Mouse (Mus musculus) thymus, postnatal 36 days (tissue): ENCODE measurements around the gene Gm34653.
"Not testable (repeated sequence)": the region's sequence is repeated elsewhere in the genome, so short reads cannot be mapped to it uniquely, and the experiment has no call there.

Experiments used
- DNase-seq, 2 experiments: peaks; one replicate each; pipeline ENCODE4 v3.0.0; 2022; ENCODE audit warnings: mixed read lengths in 2 of 2

Gm34653 gene

DNA sequence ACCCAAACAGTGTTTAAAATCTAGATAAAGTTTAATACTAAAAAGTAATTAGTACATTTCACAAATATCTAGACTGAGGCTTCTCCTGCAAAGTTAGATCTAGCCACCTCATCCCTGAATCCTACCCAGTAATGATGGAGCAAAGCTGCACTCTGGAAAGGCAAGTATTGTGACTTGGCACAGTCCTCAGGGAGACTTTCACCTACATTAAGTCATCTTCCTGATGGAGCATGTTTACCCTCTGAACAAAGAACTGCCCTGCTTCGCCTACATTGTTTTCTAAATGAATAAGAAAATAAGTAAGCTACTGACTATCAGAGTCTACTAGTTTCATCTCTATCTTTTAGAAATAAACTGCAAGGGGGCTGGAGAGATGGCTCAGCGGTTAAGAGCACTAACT lies 14.3 kb upstream of the Gm34653 start:
- no peak for DNase-seq

DNA sequence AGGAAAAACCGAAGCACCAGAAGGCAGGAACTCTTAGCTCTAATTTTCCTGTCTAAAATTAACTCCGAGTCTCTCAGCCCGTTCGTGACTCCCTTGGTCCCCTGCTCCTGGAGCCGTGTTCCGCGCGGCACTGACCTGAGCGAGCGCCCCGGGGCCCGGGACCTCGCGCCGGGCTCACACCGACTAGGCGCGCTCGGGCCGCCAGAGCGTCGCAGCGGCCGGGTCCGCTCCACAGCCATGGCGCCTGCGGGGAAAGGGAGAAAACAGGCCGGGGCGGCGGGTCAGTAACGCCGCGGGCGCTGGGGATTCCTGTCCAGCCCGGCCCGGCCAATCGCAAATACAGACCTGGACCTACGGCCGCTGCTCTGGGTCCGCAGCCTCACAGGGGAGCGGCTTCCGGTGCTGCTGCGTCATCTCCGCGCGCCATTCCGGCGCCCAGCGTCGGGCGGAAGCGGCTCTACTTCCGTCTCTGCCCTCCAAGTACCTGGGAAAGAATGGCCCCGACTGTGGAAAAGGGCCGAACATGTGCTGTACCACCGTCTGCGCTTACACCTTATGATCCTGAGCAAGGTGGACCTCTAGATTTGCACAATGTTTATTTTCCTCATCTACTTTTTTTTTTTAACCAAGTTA lies 6.9 kb upstream of the Gm34653 start, which contains the start of gene Fbxw2:
Fbxw2 (minus strand) TSS at position 485 of the 633 bp plus-strand sequence.
- DNase-seq = peak; percentile 86 to 88

DNA sequence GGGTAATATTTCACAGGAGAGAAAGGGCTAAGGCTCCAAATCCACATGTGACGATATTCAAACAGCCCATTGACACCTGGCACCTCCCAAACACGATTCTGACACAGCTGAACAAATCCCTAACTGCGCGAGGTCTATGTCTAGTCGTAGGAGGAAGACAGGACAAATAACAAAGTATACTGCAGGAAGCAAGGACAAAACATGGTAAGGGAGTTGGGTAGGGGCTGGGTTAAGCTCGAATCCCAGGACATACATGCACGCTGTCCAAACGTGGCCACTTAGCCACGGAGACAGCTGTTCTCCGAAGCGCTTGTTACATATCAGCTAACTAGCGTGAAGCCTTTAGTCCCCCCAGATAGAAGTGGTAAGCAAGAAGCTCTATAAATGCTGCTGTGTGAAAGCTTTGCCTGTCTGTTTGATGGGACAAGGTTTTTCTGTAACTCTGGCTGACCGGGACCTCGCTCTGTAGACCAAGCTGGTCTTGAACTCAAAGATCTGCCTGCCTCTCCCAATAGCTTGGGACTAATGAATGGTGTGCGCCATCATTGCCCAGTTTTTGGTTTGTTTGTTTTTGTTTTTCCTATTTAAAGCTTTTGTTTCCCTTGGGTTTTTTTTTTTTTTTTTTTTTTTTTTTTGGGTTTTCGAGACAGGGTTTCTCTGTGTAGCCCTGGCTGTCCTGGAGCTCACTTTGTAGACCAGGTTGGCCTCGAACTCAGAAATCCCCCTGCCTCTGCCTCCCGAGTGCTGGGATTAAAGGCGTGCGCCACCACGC lies 6.2 kb upstream of the Gm34653 start:
- no peak for DNase-seq

DNA sequence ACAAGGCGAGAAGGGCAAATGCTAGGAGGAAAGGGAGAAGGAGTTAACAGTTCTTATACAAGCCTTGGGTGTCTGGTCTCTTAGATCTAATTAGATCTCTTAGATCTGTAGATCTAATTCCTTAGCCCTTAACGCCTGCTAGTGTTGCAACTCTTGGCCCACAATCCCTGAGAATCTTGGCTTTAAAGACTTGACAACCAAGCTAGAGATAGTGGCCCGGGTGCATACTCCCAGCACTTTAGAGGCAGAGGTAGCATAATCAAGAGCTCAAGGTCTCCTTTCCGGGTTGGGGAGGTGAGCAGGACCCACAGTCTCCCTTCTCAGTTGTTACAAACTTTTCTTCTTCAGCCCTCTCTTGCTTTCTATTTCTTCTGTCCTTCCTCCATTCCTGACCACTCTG lies 5.2 kb upstream of the Gm34653 start:
- no peak for DNase-seq

DNA sequence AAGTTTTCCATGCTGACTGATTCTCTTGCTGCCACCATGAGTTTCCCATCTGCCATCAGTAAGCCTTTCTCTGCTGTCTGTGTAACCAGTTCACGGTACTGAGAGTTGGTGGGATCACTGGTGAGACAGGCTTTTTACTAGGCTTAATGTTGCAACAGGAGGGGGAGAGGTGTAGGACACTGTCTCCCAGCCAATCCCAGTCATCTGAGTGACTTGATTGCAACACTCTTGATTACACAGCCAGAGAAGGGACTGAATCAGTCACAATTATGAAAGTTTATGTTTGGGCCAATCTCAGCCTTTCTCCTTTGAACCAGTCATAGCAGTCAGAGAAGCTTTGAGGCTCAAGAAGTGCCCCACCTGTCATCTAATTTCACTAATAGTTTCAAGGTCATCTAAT lies 4.8 kb upstream of the Gm34653 start:
- DNase-seq = no peak

GRCm38 (mm10) chr2:34830066-34830465 lies 2.7 kb upstream of the Gm34653 start:
- not testable (repeated sequence) for DNase-seq

DNA sequence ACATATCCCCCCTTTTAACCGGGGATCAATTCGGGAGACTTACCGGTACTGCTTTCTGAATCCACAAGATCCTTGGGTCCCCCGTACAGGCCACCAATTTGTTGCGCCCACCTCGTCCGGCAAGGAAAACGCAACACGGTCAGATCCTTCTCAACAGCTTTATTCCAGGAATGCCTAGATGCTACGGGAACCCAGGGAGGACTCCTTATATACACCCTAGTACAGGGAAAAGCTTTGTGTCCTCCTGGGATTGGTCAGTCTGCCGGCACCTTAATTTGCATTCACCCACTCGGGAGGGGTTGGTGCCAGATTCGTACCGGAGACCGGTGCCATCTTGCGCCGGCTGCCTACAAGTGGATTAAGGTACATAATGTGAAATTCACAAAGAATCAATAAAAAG lies 817 bp downstream of the Gm34653 start:
- DNase-seq = no peak

- DNase-seq = no peak
Measured at GRCm38 (mm10) chr2:34835669-34836068, 2.9 kb downstream of the Gm34653 start.

DNA sequence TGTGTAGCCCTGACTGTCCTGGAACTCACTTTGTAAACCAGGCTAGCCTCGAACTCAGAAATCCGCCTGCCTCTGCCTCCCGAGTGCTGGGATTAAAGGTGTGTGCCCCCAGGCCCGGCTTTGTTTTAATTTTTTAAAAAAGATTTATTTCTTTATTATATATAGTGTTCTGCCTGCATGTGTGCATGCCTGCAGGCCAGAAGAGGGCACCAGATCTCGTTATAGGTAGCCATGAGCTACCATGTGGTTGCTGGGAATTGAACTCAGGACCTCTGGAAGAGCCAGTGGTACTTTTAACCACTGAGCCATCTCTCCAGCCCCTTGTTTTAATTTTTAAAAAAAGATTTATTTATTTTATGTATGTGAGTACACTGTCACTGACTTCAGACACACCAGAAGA lies 7.3 kb downstream of the Gm34653 start:
- not testable (repeated sequence) for DNase-seq

GRCm38 (mm10) chr2:34841706-34842105 lies 8.9 kb downstream of the Gm34653 start:
- no peak for DNase-seq

DNA sequence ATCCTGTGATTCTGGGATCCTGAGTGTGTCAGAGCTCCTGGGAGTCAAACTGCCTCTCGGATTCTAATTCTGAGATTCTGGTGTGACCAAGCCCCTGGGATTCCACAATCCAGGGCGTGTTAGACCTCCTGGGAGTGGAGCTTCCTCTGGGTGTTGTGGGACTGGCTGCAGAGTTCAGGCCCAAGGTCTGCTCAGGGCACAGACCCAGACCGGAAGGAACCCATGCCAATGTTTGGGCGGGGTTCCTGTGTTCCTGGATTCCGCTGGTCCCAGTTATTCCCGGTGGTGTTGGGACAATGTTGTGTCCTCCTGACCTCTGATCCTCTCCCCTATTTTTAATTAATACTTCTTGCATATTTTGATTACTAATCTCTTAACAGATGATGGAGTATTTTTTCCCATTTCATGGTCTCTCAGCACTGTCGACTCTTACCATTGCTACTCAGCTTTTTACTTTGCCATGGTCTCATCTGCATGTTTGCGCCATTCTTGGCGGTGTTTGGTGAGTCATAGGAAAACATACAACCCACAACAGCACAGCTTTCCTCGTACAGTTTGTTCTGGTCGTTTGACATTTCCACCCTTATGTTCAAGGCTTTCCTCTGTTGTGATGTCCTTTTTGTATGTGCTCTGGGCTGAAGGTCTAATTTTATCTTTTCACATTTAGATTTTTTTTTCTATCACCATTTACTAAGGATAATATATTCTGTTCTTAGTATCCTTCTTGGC lies 10.6 kb downstream of the Gm34653 start:
- DNase-seq = no peak

DNA sequence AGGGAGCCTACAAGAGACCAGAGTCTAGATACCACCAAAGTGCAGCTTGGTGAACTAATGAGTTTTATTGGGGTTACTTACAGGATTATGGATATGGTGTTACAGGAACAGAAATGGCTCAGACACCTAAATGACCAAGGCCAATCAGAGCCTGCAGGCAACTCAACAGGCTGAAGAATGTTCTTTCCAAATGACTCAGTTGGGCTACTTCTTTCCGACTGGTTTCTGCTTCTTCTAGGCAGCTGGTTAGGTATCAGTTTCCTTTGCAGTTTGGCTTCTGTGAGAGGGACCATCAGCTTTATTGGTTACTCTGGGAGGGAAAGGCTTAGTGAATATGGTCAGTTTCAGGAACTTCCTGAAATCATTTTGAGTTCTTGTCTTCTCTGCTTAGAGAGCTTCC lies 14.9 kb downstream of the Gm34653 start:
- DNase-seq = no peak

DNA sequence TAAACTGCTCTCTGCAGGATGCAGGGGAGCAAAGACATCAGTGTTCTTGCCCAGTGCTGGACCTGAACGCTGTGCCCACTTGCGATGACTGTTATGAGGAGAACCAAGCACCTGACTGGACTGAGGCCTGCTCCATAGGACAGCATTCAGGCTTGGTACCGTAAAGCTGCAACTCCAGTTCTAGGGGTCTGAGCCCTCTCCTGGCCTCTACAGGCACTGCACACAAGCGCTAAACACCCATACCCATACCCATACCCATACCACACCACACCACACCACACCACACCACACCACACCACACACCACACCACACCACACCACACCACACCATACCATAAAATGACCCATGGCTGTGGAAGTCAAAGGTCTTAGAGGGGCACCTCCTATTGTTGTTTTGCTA lies 22.5 kb downstream of the Gm34653 start:
- no peak for DNase-seq

GRCm38 (mm10) chr2:34857728-34858127 lies 24.9 kb downstream of the Gm34653 start:
- no peak for DNase-seq

DNA sequence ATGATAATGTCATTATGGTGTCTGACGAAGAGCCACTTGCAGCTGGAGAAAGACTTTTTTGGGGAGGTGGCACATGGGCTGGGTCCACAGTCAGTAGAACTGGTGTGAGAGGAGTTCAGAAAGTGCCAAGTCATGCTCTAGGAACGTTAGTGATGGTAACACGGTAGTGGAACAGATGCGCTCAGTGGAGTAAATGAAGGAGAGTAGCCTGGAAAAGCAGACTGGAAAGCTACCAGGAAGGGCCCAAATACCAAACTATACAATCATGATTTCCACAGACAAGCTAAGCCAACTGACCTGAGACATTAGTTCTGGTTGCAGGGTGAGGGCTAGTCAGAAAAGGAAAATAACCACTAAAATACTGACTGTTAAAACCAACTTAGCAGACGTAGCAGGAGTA lies 36.9 kb downstream of the Gm34653 start:
- no peak for DNase-seq

DNA sequence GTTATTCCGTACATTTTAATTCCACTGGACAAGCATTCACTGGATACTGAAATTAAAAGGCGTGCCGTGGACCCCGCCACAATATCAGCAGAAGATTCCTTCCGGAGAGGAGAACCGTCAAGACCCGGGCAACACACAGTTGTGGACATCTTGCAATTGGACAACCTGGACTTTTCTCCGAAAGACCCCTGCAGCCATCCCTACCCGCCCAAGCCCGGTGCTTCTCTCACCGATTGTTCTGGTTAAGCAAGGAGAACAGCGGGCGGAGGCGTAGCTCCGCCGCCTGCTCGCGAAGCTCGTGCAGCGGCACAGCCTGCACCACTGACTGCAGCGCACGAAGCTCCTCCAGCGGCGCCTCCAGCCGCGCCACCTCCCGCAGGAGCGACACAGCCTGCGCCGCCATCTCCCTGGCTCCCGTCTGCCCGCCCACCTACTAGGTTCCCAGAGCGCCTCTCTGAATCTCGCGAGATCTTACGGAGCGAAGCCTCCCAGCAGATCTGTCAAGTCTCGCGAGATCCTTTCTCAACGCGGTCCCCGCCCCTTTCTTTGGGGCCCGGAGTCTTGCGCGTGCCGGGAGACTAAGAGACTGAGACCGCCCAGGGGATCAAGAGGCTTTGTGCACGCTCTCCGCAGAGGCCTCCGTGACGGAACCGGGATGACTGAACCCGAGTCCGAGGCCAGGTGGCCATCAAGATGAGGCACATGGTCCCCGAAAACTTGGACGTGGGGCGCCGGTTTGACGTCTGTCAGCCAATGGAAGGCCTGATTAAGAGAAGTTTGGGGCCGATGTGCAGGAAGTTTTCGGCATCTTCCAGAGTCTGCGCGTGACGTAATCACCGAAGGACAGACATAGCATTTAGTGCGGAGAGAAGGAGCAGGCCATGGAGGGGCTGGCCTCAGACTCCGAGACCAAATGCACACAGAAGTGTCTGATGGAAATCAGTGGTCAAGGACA lies 38.0 kb downstream of the Gm34653 start:
- peak; percentile 91 to 95 for DNase-seq

GRCm38 (mm10) chr2:34874271-34874670 lies 41.5 kb downstream of the Gm34653 start, which contains the start of gene Cutal:
Gene Cutal (plus strand): TSS chr2:34874396.
- DNase-seq = no peak

GRCm38 (mm10) chr2:34874816-34875345 lies 42.1 kb downstream of the Gm34653 start, which contains the start of gene Psmd5:
Gene Psmd5 (minus strand): TSS chr2:34874968.
- no peak for DNase-seq

DNA sequence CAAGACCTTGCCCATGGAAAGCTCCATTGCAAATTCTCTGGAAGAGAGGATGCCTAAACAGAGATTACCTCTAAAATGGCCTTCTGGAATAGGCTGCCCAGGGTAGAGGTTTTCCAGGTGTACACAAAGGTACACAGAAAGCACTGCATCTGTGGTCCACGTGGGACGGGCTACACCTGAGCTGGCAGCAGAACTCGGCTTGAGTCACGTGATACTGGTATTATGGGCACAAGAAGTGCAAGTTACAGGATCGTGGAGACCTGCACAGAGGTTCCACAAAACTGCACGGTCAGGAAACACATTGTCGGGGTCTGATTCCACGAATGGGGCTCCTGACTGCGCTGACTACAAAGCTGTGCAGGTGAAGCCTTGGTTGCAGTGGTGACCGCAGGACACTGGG lies 47.2 kb downstream of the Gm34653 start:
- DNase-seq = no peak

DNA sequence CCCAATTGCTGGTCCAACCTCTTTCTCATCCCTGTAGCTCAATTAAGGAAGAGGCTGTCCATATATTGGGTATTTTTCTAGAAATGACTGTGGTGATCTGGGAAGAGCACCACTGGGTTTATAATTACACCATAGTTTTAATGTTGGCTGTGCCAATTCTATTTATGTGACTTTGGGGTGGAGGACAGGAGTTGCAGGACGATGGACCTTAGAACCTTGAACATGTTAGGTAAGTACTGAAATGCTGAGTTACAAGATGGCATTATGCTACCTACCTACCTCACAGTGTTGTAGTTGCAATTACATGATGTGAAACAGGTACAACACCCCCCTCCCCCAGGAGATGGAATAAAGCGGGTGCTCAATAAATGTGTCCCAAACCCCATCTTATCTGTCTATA lies 50.0 kb downstream of the Gm34653 start:
- DNase-seq = no peak

DNA sequence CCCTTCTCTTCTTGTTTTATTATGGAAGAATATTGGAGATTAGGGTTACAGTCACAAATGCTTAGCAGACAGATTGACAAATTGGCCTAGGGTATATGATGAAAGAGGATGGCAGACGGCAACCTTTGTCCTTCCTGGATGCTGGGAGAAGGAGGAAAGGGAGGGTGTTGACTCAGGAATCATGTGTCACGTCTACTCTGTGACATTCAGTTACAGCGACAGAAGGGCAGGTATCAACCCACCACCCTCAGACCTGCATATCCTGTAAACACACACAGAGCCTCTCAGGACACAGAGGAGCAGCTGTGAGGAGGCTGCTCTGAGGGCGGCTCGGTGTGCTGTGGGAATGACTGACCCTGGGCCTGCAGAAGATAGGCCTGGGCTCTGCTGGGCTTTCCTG lies 50.4 kb downstream of the Gm34653 start:
- DNase-seq = no peak

GRCm38 (mm10) chr2:34884186-34884585 lies 51.4 kb downstream of the Gm34653 start:
- no peak for DNase-seq
